Comparison of ENCODE assay signal across 13 mouse cellular contexts in the genomic region with DNA sequence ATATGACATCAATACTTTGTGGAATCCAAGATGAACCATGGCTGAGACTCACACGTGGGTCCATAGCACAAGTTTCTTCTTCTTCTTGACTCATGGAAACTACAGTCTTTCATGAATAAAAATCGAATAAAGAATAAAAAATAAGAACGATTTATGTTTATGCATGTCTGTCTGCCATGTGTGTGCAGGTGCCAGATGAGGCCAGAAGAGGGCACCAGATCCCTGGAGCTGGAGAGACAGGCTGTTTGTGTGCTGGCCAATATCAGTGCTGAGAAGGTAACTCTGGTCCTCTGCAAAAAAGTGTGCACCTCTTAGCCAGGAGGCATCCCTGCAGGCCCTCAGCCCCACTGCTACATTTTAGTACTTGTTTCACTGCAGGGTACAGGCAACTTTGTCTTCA. TPM values are rescaled to one million over a fixed set of nuclear protein-coding genes. Genes with fewer than 3 reads are reported as not detected.
DNase-seq lines count a peak whose midpoint lies in the region; ATAC-seq and TF ChIP-seq lines count a peak whose summit lies in the region.
"Had no signal": no experiment of that assay in that cellular context is flagged by ENCODE, and none has a peak within 500 bp of the region (broad histone marks: within the 10 kb centered on the region; RNA-seq: fewer than 3 reads in every experiment).

No protein-coding gene starts in this region.

- TF ChIP-seq POLR2A in cortical plate, adult 2 months (IDR thresholded peaks at IDR 0.05; ENCODE audit: extremely low read depth, insufficient read depth, low read length): no peak

- peak; percentile 45; the same call in 1 of the 2 replicates for TF ChIP-seq CTCF in forebrain, postnatal 0 days (IDR thresholded peaks at IDR 0.05; ENCODE audit: low read depth)
- peak; percentile 44 for TF ChIP-seq CTCF in liver, postnatal 0 days (IDR thresholded peaks at IDR 0.05; ENCODE audit: low read depth)
- peak; percentile 87 for TF ChIP-seq CTCF in E14TG2a.4 (conservative IDR thresholded peaks at IDR 0.05; ENCODE audit: low read length)
- TF ChIP-seq CTCF in cortical plate, adult 2 months (IDR thresholded peaks at IDR 0.05; ENCODE audit: extremely low read depth, insufficient read depth, low read length): 0 out of 2 replicates have a peak, but pooled peaks have one; percentile 17

- no peaks in the 10 kb centered on the region for H3K36me3 ChIP-seq in forebrain, postnatal 0 days (ENCODE audit: insufficient read depth)
- H3K36me3 ChIP-seq in forebrain, embryonic 10.5 days (replicated peaks): no peaks in the 10 kb centered on the region
- no peaks in the 10 kb centered on the region for H3K36me3 ChIP-seq in liver, postnatal 0 days (replicated peaks; ENCODE audit: insufficient read depth, low read length)
- no peaks in the 10 kb centered on the region for H3K36me3 ChIP-seq in liver, embryonic 11.5 days (ENCODE audit: control insufficient read depth, insufficient read depth, low read length)
- no peaks in the 10 kb centered on the region for H3K36me3 ChIP-seq in E14TG2a.4 (ENCODE audit: insufficient read depth, low read length)
- H3K36me3 ChIP-seq: forebrain, embryonic 15.5 days; limb, embryonic 15.5 days had no signal

- H3K4me3 ChIP-seq in forebrain, postnatal 0 days (ENCODE audit: low read depth, low read length): no peak overlapping the region
- no peak overlapping the region for H3K4me3 ChIP-seq in forebrain, embryonic 10.5 days
- no peak overlapping the region for H3K4me3 ChIP-seq in liver, postnatal 0 days (ENCODE audit: low read depth, low read length)
- H3K4me3 ChIP-seq in liver, embryonic 11.5 days (ENCODE audit: low read depth, low read length): no peak overlapping the region
- no peak overlapping the region for H3K4me3 ChIP-seq in E14TG2a.4 (replicated peaks; ENCODE audit: low read length)
- no peak overlapping the region for H3K4me3 ChIP-seq in cortical plate, adult 2 months (ENCODE audit: insufficient read depth, low read length)
- H3K4me3 ChIP-seq: forebrain, embryonic 15.5 days; limb, embryonic 15.5 days had no signal

- TF ChIP-seq EP300 in liver, postnatal 0 days (IDR thresholded peaks at IDR 0.05; ENCODE audit: low read depth): no peak

- H3K9ac ChIP-seq in forebrain, postnatal 0 days: no peak overlapping the region
- H3K9ac ChIP-seq in liver, postnatal 0 days (replicated peaks): no peak overlapping the region
- H3K9ac ChIP-seq in liver, embryonic 11.5 days (ENCODE audit: low read depth, low read length): no peak overlapping the region
- H3K9ac ChIP-seq: forebrain, embryonic 15.5 days; limb, embryonic 15.5 days had no signal

- no peak for ATAC-seq in forebrain, postnatal 0 days
- ATAC-seq in liver, postnatal 0 days: no peak
- no peak for ATAC-seq in liver, embryonic 11.5 days (replicated peaks; ENCODE audit: low FRiP score)
- ATAC-seq: forebrain, embryonic 15.5 days had no signal

- DNase-seq in forebrain, postnatal 0 days: no peak
- DNase-seq in forebrain, embryonic 10.5 days (ENCODE audit: extremely low spot score, low spot score): no peak
- no peak for DNase-seq in liver, postnatal 0 days
- DNase-seq in liver, embryonic 11.5 days (ENCODE audit: low spot score): no peak
- DNase-seq in urinary bladder, postnatal 4 days (ENCODE audit: low spot score in 2 of 2): no peak
- no peak for DNase-seq in ovary, adult 18-20 months (ENCODE audit: low spot score)
- DNase-seq: adrenal gland, adult 8-10 months; cerebellum, adult 2 months; kidney, adult 8-10 months had no signal

- no peak overlapping the region for H3K4me2 ChIP-seq in forebrain, postnatal 0 days (ENCODE audit: low read depth)
- H3K4me2 ChIP-seq in liver, postnatal 0 days (ENCODE audit: low read depth, low read length): no peak overlapping the region
- no peak overlapping the region for H3K4me2 ChIP-seq in liver, embryonic 11.5 days
- H3K4me2 ChIP-seq: forebrain, embryonic 15.5 days; limb, embryonic 15.5 days had no signal

- peaks cover 3% of the 10 kb centered on the region; the same call in 1 of the 2 replicates for H3K4me1 ChIP-seq in forebrain, postnatal 0 days (ENCODE audit: insufficient read depth)
- peaks cover 28% of the 10 kb centered on the region for H3K4me1 ChIP-seq in forebrain, embryonic 10.5 days
- H3K4me1 ChIP-seq in liver, postnatal 0 days (ENCODE audit: insufficient read depth): no peaks in the 10 kb centered on the region
- peaks cover 8% of the 10 kb centered on the region; the same call in 1 of the 2 replicates for H3K4me1 ChIP-seq in liver, embryonic 11.5 days (replicated peaks; ENCODE audit: control insufficient read depth, insufficient read depth, low read length)
- peaks cover 16% of the 10 kb centered on the region for H3K4me1 ChIP-seq in E14TG2a.4 (replicated peaks; ENCODE audit: low read depth, low read length)
- H3K4me1 ChIP-seq in cortical plate, adult 2 months (ENCODE audit: control insufficient read depth, insufficient read depth, low read length): no peaks in the 10 kb centered on the region

- WGBS in forebrain, postnatal 0 days: 85% methylated on average over 3 of the region's 3 CpGs
- WGBS in forebrain, embryonic 10.5 days: 80% methylated on average over 3 of the region's 3 CpGs
- 74% methylated on average over 3 of the region's 3 CpGs for WGBS in liver, postnatal 0 days (ENCODE audit: insufficient replicate concordance)
- 67% methylated on average over 3 of the region's 3 CpGs for WGBS in liver, embryonic 11.5 days

- no peaks in the 10 kb centered on the region for H3K27me3 ChIP-seq in forebrain, postnatal 0 days (ENCODE audit: insufficient read depth, low read length)
- H3K27me3 ChIP-seq in forebrain, embryonic 10.5 days (ENCODE audit: poor library complexity, severe bottlenecking): no peaks in the 10 kb centered on the region
- H3K27me3 ChIP-seq in liver, postnatal 0 days (ENCODE audit: insufficient read depth, low read length): no peaks in the 10 kb centered on the region
- H3K27me3 ChIP-seq in liver, embryonic 11.5 days (replicated peaks; ENCODE audit: control insufficient read depth, insufficient read depth, low read length): no peaks in the 10 kb centered on the region
- H3K27me3 ChIP-seq in E14TG2a.4 (ENCODE audit: insufficient read depth, low read length): no peaks in the 10 kb centered on the region; the same call in 1 of the 2 replicates
- H3K27me3 ChIP-seq: forebrain, embryonic 15.5 days; limb, embryonic 15.5 days had no signal

- no peak overlapping the region for H3K27ac ChIP-seq in forebrain, postnatal 0 days (ENCODE audit: low read depth, low read length)
- H3K27ac ChIP-seq in forebrain, embryonic 10.5 days: no peak overlapping the region
- H3K27ac ChIP-seq in liver, postnatal 0 days (ENCODE audit: low read depth): no peak overlapping the region
- no peak overlapping the region for H3K27ac ChIP-seq in liver, embryonic 11.5 days (ENCODE audit: low read depth, low read length)
- H3K27ac ChIP-seq in cortical plate, adult 2 months (ENCODE audit: insufficient read depth, low read length): no peak overlapping the region
- H3K27ac ChIP-seq: forebrain, embryonic 15.5 days; limb, embryonic 15.5 days had no signal

- no peaks in the 10 kb centered on the region for H3K9me3 ChIP-seq in forebrain, postnatal 0 days (ENCODE audit: low read length)
- peaks cover 11% of the 10 kb centered on the region; the same call in 1 of the 2 replicates for H3K9me3 ChIP-seq in forebrain, embryonic 10.5 days
- no peaks in the 10 kb centered on the region for H3K9me3 ChIP-seq in liver, postnatal 0 days (ENCODE audit: low read length)
- H3K9me3 ChIP-seq in liver, embryonic 11.5 days (ENCODE audit: control insufficient read depth, low read length): peaks cover 6% of the 10 kb centered on the region; the same call in 1 of the 2 replicates
- peaks cover 7% of the 10 kb centered on the region for H3K9me3 ChIP-seq in E14TG2a.4 (ENCODE audit: low read length)
- H3K9me3 ChIP-seq: forebrain, embryonic 15.5 days; limb, embryonic 15.5 days had no signal

RNA-seq across cellular contexts. Expression of a gene that starts 34.2 kb away (rescaled TPM):
- 91.6 and 154 TPM in 2 replicates for total RNA-seq in forebrain, postnatal 0 days (2014; rRNA removed)
- 228 and 295 TPM in 2 replicates for polyA plus RNA-seq in forebrain, postnatal 0 days (2015; fragmentation: Nextera tagmentation; extraction: Ambion mirVana)
- 316 and 317 TPM in 2 replicates for polyA plus RNA-seq in forebrain, embryonic 10.5 days (2016; fragmentation: Nextera tagmentation; extraction: Ambion mirVana)
- polyA plus RNA-seq in liver, postnatal 0 days (2015; fragmentation: Nextera tagmentation; extraction: Ambion mirVana): 162 and 163 TPM in 2 replicates
- polyA plus RNA-seq in liver, embryonic 11.5 days (2014; fragmentation: Nextera tagmentation; extraction: Ambion mirVana): 284 and 301 TPM in 2 replicates
- polyA plus RNA-seq in cortical plate, adult 2 months (2012; rRNA removed): 95.4 and 99.8 TPM in 2 replicates

Comparison
In these comparisons a context has a peak if more than half of its experiments do, and no peak if none do; other contexts are left out.
1. CTCF ChIP-seq: peak in every context shown above with its lines; median percentile 87 in E14TG2a.4; 45 in forebrain, postnatal 0 days; 44 in liver, postnatal 0 days; 17 in cortical plate, adult 2 months.